Mouse (Mus musculus): ENCODE data around the gene Gm47959. TPM values are rescaled to one million over a fixed set of nuclear protein-coding genes. Genes with fewer than 3 reads are reported as not detected.

The Gm47959 gene
- total and polyA plus RNA-seq, 3 experiments, result not detected

- H3K36me3 ChIP-seq (replicated peaks), result no peaks in the 10 kb centered on the region
- no peak for DNase-seq (ENCODE audit: low spot score)
- no peak within 1 kb of the TSS for H3K4me3 ChIP-seq (ENCODE audit: low read depth, low read length)
- no peaks in the 10 kb centered on the region for H3K4me1 ChIP-seq (ENCODE audit: insufficient read depth, low read depth, low read length)
- H3K27me3 ChIP-seq (ENCODE audit: insufficient read depth, low read length), result peaks cover 6% of the 10 kb centered on the region; the same call in 1 of the 2 replicates
- no peak for TF ChIP-seq GATA2 (IDR thresholded peaks at IDR 0.05; ENCODE audit: borderline replicate concordance, low read depth, low read length)
- no peak for TF ChIP-seq POLR2AphosphoS5 (IDR thresholded peaks at IDR 0.05; ENCODE audit: insufficient replicate concordance, low read depth, low read length)
- TF ChIP-seq GATA1 (IDR thresholded peaks at IDR 0.05; ENCODE audit: borderline replicate concordance, low read length), result no peak
- no peak for TF ChIP-seq CTCF (IDR thresholded peaks at IDR 0.05; ENCODE audit: low read depth, low read length)
- no peak for TF ChIP-seq TAL1 (conservative IDR thresholded peaks at IDR 0.05; ENCODE audit: low read depth, low read length)
- no peaks in the 10 kb centered on the region for H3K9me3 ChIP-seq (replicated peaks)
- no peak for ATAC-seq (ENCODE audit: extremely low read depth, insufficient number of reproducible peaks, low FRiP score, poor library complexity, severe bottlenecking)
Measured at GRCm38 (mm10) chr1:83038109-83038672, 37.8 kb downstream of the Gm47959 start, which contains the start of gene Slc19a3. Gene Slc19a3, minus strand, starts transcription at chr1:83038448.

GRCm38 (mm10) chr1:83039080-83039479 is 38.7 kb downstream of the Gm47959 start:
- Histone ChIP-seq H3K36me3 (replicated peaks) (no peaks in the 10 kb centered on the region), H3K9me3 (replicated peaks) (no peaks in the 10 kb centered on the region), H3K27me3 (ENCODE audit: insufficient read depth, low read length) (peaks cover 6% of the 10 kb centered on the region; the same call in 1 of the 2 replicates), H3K4me1 (ENCODE audit: insufficient read depth, low read depth, low read length) (no peaks in the 10 kb centered on the region), H3K4me3 (ENCODE audit: low read depth, low read length) (no peak overlapping the region)
- TF ChIP-seq GATA2 (IDR thresholded peaks at IDR 0.05; ENCODE audit: borderline replicate concordance, low read depth, low read length) (no peak), TAL1 (conservative IDR thresholded peaks at IDR 0.05; ENCODE audit: low read depth, low read length) (no peak), GATA1 (IDR thresholded peaks at IDR 0.05; ENCODE audit: borderline replicate concordance, low read length) (no peak), CTCF (IDR thresholded peaks at IDR 0.05; ENCODE audit: low read depth, low read length) (no peak), POLR2AphosphoS5 (IDR thresholded peaks at IDR 0.05; ENCODE audit: insufficient replicate concordance, low read depth, low read length) (no peak)
- DNase-seq (ENCODE audit: low spot score) (no peak), ATAC-seq (ENCODE audit: extremely low read depth, insufficient number of reproducible peaks, low FRiP score, poor library complexity, severe bottlenecking) (no peak)

DNA sequence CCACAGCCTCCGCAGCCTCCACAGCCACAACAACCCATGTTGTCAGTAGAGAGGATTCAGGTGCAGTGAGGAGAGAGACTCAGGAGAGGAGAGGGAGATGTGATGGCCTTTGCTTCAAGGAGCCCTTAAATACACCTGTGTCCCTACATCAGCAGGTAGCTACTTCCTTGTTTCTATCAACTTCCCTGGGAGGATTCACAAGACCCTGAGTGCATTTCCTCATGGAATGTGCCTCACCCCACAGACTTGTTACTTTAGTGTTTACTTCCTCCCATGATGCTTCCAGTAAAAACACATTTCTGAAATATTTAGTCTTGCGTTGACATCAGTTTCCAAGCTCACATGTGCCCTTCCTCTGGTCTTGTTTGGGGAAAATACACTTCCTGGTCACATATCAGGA is 42.0 kb downstream of the Gm47959 start, which contains the start of gene Krtap28-10:
Gene Krtap28-10, minus strand, starts transcription at position 101 of the 400 bp plus-strand sequence.
- Histone ChIP-seq H3K27me3 (ENCODE audit: insufficient read depth, low read length) (peaks cover 6% of the 10 kb centered on the region), H3K4me3 (ENCODE audit: low read depth, low read length) (no peak within 1 kb of the TSS), H3K4me1 (ENCODE audit: insufficient read depth, low read depth, low read length) (no peaks in the 10 kb centered on the region), H3K9me3 (replicated peaks) (no peaks in the 10 kb centered on the region), H3K36me3 (replicated peaks) (no peaks in the 10 kb centered on the region)
- no peak for TF ChIP-seq POLR2AphosphoS5 (IDR thresholded peaks at IDR 0.05; ENCODE audit: insufficient replicate concordance, low read depth, low read length)
- TF ChIP-seq GATA1 (IDR thresholded peaks at IDR 0.05; ENCODE audit: borderline replicate concordance, low read length), result no peak
- TF ChIP-seq CTCF (IDR thresholded peaks at IDR 0.05; ENCODE audit: low read depth, low read length), result no peak
- TF ChIP-seq GATA2 (IDR thresholded peaks at IDR 0.05; ENCODE audit: borderline replicate concordance, low read depth, low read length), result no peak
- TF ChIP-seq TAL1 (conservative IDR thresholded peaks at IDR 0.05; ENCODE audit: low read depth, low read length), result no peak
- ATAC-seq (ENCODE audit: extremely low read depth, insufficient number of reproducible peaks, low FRiP score, poor library complexity, severe bottlenecking) (no peak), DNase-seq (ENCODE audit: low spot score) (no peak)

DNA sequence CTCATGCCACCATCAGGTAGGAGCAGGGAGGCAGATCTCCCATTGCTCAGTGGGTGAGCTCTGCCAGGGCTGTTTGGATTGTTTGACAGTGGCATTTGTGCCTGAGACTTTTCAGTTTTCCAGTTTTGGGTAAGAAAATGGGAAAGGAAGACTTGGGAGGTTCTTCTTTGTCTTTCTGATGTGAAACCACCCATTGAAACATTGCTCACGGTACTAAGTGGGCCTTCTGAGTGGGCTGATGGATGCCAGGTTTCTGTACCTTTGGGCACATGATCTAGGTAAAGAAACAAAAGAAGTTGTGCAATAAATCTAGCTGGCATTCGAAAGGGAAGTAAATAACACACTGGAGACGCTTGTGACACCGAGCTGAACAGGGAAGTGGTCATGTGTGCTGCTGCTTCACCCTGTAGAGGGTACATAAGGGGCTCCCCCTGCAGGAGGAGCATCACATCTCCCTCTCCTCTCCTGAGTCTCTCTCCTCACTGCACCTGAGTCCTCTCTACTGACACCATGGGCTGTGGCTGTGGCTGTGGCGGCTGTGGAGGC is 44.6 kb downstream of the Gm47959 start, which contains the start of gene Gm47969:
Gene Gm47969, plus strand, starts transcription at position 51 of the 546 bp plus-strand sequence.
- H3K27me3 ChIP-seq (ENCODE audit: insufficient read depth, low read length), result peaks cover 9% of the 10 kb centered on the region
- ATAC-seq (ENCODE audit: extremely low read depth, insufficient number of reproducible peaks, low FRiP score, poor library complexity, severe bottlenecking), result no peak
- no peak within 1 kb of the TSS for H3K4me3 ChIP-seq (ENCODE audit: low read depth, low read length)
- DNase-seq (ENCODE audit: low spot score), result no peak
- H3K4me1 ChIP-seq (ENCODE audit: insufficient read depth, low read depth, low read length), result no peaks in the 10 kb centered on the region
- no peak for TF ChIP-seq GATA2 (IDR thresholded peaks at IDR 0.05; ENCODE audit: borderline replicate concordance, low read depth, low read length)
- no peak for TF ChIP-seq CTCF (IDR thresholded peaks at IDR 0.05; ENCODE audit: low read depth, low read length)
- TF ChIP-seq POLR2AphosphoS5 (IDR thresholded peaks at IDR 0.05; ENCODE audit: insufficient replicate concordance, low read depth, low read length), result no peak
- TF ChIP-seq TAL1 (conservative IDR thresholded peaks at IDR 0.05; ENCODE audit: low read depth, low read length), result no peak
- TF ChIP-seq GATA1 (IDR thresholded peaks at IDR 0.05; ENCODE audit: borderline replicate concordance, low read length), result no peak
- no peaks in the 10 kb centered on the region for H3K9me3 ChIP-seq (replicated peaks)
- H3K36me3 ChIP-seq (replicated peaks), result no peaks in the 10 kb centered on the region

Other genes with a start within 250 kb of the Gm47959 start
- not detected in 2 replicates for gene Tm4sf20, start 232.1 kb upstream of the Gm47959 start, total RNA-seq (2014; fragmentation: Nextera tagmentation)
- gene Tm4sf20, start 232.1 kb upstream of the Gm47959 start, total RNA-seq (2017), result not detected in 2 replicates
- not detected in 2 replicates for gene Tm4sf20, start 232.1 kb upstream of the Gm47959 start, polyA plus RNA-seq (2012)
- gene Gm47791, start 229.3 kb upstream of the Gm47959 start, total RNA-seq (2014; fragmentation: Nextera tagmentation), result not detected in 2 replicates
- not detected in 2 replicates for gene Gm47791, start 229.3 kb upstream of the Gm47959 start, total RNA-seq (2017)
- gene Gm47791, start 229.3 kb upstream of the Gm47959 start, polyA plus RNA-seq (2012), result not detected in 2 replicates
- 303 and 306 TPM in 2 replicates for gene Agfg1, start 161.1 kb upstream of the Gm47959 start, total RNA-seq (2014; fragmentation: Nextera tagmentation)
- gene Agfg1, start 161.1 kb upstream of the Gm47959 start, total RNA-seq (2017), result 121 and 135 TPM in 2 replicates
- gene Agfg1, start 161.1 kb upstream of the Gm47959 start, polyA plus RNA-seq (2012), result 30.4 and 32.1 TPM in 2 replicates
- gene A030005L19Rik, start 87.2 kb upstream of the Gm47959 start, total RNA-seq (2014; fragmentation: Nextera tagmentation), result 1.9 and 2.3 TPM in 2 replicates
- 0.22 and 0.46 TPM in 2 replicates for gene A030005L19Rik, start 87.2 kb upstream of the Gm47959 start, total RNA-seq (2017)
- gene A030005L19Rik, start 87.2 kb upstream of the Gm47959 start, polyA plus RNA-seq (2012), result 0.07 and 0.24 TPM in 2 replicates
- gene A030014E15Rik, start 75.6 kb upstream of the Gm47959 start, total RNA-seq (2014; fragmentation: Nextera tagmentation), result 1.1 TPM in 1 of 2 replicates, not detected in the other
- 0.17 and 0.38 TPM in 2 replicates for gene A030014E15Rik, start 75.6 kb upstream of the Gm47959 start, total RNA-seq (2017)
- not detected in 2 replicates for gene A030014E15Rik, start 75.6 kb upstream of the Gm47959 start, polyA plus RNA-seq (2012)
- not detected in 2 replicates for gene Gm6217, start 69.1 kb upstream of the Gm47959 start, total RNA-seq (2014; fragmentation: Nextera tagmentation)
- 0.33 TPM in 1 of 2 replicates, not detected in the other for gene Gm6217, start 69.1 kb upstream of the Gm47959 start, total RNA-seq (2017)
- not detected in 2 replicates for gene Gm6217, start 69.1 kb upstream of the Gm47959 start, polyA plus RNA-seq (2012)
- gene A030003K21Rik, start 57.2 kb upstream of the Gm47959 start, total RNA-seq (2014; fragmentation: Nextera tagmentation), result not detected in 2 replicates
- gene A030003K21Rik, start 57.2 kb upstream of the Gm47959 start, total RNA-seq (2017), result not detected in 2 replicates
- not detected in 2 replicates for gene A030003K21Rik, start 57.2 kb upstream of the Gm47959 start, polyA plus RNA-seq (2012)
- gene Gm7544, start 44.5 kb upstream of the Gm47959 start, total RNA-seq (2014; fragmentation: Nextera tagmentation), result not detected in 2 replicates
- 0.29 TPM in 1 of 2 replicates, not detected in the other for gene Gm7544, start 44.5 kb upstream of the Gm47959 start, total RNA-seq (2017)
- gene Gm7544, start 44.5 kb upstream of the Gm47959 start, polyA plus RNA-seq (2012), result not detected in 2 replicates
- not detected in 2 replicates for gene Gm47955, start 40.3 kb upstream of the Gm47959 start, total RNA-seq (2014; fragmentation: Nextera tagmentation)
- gene Gm47955, start 40.3 kb upstream of the Gm47959 start, total RNA-seq (2017), result 0.27 TPM in 1 of 2 replicates, not detected in the other
- gene Gm47955, start 40.3 kb upstream of the Gm47959 start, polyA plus RNA-seq (2012), result not detected in 2 replicates
- not detected in 2 replicates for gene Slc19a3, start 37.9 kb downstream of the Gm47959 start, total RNA-seq (2014; fragmentation: Nextera tagmentation)
- gene Slc19a3, start 37.9 kb downstream of the Gm47959 start, total RNA-seq (2017), result 0.06 and 0.33 TPM in 2 replicates
- not detected in 2 replicates for gene Slc19a3, start 37.9 kb downstream of the Gm47959 start, polyA plus RNA-seq (2012)
- gene Krtap28-10, start 41.9 kb downstream of the Gm47959 start, total RNA-seq (2014; fragmentation: Nextera tagmentation), result not detected in 2 replicates
- gene Krtap28-10, start 41.9 kb downstream of the Gm47959 start, total RNA-seq (2017), result 0.23 TPM in 1 of 2 replicates, not detected in the other
- gene Krtap28-10, start 41.9 kb downstream of the Gm47959 start, polyA plus RNA-seq (2012), result not detected in 2 replicates
- gene Gm47969, start 44.4 kb downstream of the Gm47959 start, total RNA-seq (2014; fragmentation: Nextera tagmentation), result not detected in 2 replicates
- gene Gm47969, start 44.4 kb downstream of the Gm47959 start, total RNA-seq (2017), result 0.16 TPM in 1 of 2 replicates, not detected in the other
- not detected in 2 replicates for gene Gm47969, start 44.4 kb downstream of the Gm47959 start, polyA plus RNA-seq (2012)
- gene A030005K14Rik, start 58.8 kb downstream of the Gm47959 start, total RNA-seq (2014; fragmentation: Nextera tagmentation), result not detected in 2 replicates
- gene A030005K14Rik, start 58.8 kb downstream of the Gm47959 start, total RNA-seq (2017), result not detected in 2 replicates
- gene A030005K14Rik, start 58.8 kb downstream of the Gm47959 start, polyA plus RNA-seq (2012), result not detected in 2 replicates
- not detected in 2 replicates for gene Krtap28-13, start 60.4 kb downstream of the Gm47959 start, total RNA-seq (2014; fragmentation: Nextera tagmentation)
- gene Krtap28-13, start 60.4 kb downstream of the Gm47959 start, total RNA-seq (2017), result 0.33 TPM in 1 of 2 replicates, not detected in the other
- not detected in 2 replicates for gene Krtap28-13, start 60.4 kb downstream of the Gm47959 start, polyA plus RNA-seq (2012)
- not detected in 2 replicates for gene Ccl20, start 116.2 kb downstream of the Gm47959 start, total RNA-seq (2014; fragmentation: Nextera tagmentation)
- gene Ccl20, start 116.2 kb downstream of the Gm47959 start, total RNA-seq (2017), result 0.12 and 0.66 TPM in 2 replicates
- gene Ccl20, start 116.2 kb downstream of the Gm47959 start, polyA plus RNA-seq (2012), result not detected in 2 replicates
- not detected in 2 replicates for gene Daw1, start 159.2 kb downstream of the Gm47959 start, total RNA-seq (2014; fragmentation: Nextera tagmentation)
- gene Daw1, start 159.2 kb downstream of the Gm47959 start, total RNA-seq (2017), result not detected in 2 replicates
- not detected in 2 replicates for gene Daw1, start 159.2 kb downstream of the Gm47959 start, polyA plus RNA-seq (2012)

All from G1E (cell line).